Mouse (Mus musculus): ENCODE results near the gene Zfp764.
A peak's percentile ranks its signal among the peaks of the same experiment; 100 is the strongest.
"Not testable (repeated sequence)": the region's sequence is repeated elsewhere in the genome, so short reads cannot be mapped to it uniquely, and the experiment has no call there.

The Zfp764 gene

DNA sequence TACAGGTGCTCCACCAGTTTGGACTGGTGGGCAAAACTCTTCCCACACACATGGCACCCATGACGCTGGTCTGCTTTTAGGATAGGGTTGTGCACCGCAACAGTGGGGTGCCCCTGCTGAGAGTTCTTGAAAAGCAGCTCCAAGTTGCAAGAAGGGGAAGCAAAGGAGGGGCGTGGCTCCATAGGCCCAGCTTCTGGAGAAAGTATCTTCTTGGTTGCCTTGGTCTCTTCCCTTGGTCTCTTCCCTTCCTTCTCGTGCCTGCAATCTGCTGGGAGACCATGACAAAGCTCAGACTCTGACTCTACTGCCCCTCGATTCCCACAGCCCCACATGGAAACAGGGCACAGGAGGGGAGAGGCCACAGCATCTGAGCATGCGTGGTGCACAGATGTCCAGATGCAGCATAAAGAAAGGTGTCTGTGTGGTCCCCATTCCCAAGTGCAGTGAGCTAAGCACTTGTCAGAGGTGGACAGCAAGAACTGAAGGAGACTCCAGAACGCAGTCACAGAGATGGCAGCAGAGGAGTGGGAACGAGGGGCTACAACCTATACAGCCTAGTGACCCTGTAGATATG lies 14.3 kb downstream of the Zfp764 start:
- no peak for DNase-seq (ENCODE audit: inconsistent age in 2 of 2, low spot score in 1 of 2)

DNA sequence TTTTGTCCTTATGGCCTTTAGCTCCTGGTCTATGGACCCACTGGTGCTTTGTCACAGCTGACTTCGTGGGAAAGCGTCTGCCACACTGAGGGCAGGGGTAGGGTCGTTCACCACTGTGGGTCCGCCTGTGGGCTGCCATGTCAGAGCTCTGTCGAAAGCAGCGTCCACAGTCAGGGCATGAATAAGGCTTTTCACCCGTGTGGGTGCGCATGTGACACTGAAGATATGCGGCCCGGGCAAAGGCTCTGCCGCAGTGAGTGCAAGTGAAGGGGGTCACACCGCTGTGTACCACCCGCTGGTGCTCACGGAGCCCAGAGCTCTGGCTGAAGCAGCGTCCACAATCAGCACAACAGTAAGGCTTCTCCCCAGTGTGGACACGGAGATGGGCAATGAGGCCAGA lies 15.1 kb downstream of the Zfp764 start:
- no peak for DNase-seq (ENCODE audit: inconsistent age in 2 of 2, low spot score in 1 of 2)

DNA sequence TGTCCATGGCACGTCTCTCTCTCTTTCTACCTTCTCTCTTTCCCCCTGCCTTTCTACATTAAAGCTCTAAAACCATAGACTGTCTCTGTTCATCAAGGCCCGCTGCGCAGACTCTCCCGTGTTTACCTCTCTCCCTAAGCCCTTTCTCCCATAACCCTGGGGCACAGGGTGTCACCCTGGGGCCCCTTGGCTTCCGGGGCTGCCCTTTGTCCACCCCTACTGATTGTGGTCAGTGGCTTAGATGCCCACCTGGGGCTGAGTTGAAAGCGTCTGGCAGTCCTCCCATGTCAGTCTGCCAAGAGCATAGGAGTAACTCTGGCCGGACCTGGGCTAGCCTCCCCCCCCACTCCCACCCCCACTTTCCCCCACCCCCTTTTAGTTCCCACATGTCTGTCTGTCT lies 16.3 kb downstream of the Zfp764 start:
- DNase-seq (ENCODE audit: inconsistent age in 2 of 2, low spot score in 1 of 2), result no peak

DNA sequence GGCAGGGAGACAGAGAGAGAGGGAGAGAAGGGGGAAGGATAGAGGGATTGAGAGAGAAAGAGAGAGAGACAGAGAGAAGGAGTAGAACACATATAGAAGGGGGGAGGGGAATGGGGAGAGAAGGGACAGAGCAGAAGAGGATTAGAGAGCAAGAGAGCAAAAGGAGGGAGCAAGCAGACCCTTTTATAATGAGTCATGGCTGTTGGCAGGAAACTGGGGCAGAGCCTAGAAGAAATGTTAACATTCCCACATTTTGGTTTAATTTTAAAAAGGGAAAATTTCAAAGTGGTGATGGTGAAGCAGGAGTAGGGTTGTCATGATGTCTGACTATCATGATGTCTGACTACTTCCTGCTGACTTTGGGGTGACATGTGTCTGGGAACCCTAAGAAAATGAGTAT lies 18.4 kb downstream of the Zfp764 start:
- not testable (repeated sequence) for DNase-seq (ENCODE audit: inconsistent age in 2 of 2, low spot score in 1 of 2)

DNA sequence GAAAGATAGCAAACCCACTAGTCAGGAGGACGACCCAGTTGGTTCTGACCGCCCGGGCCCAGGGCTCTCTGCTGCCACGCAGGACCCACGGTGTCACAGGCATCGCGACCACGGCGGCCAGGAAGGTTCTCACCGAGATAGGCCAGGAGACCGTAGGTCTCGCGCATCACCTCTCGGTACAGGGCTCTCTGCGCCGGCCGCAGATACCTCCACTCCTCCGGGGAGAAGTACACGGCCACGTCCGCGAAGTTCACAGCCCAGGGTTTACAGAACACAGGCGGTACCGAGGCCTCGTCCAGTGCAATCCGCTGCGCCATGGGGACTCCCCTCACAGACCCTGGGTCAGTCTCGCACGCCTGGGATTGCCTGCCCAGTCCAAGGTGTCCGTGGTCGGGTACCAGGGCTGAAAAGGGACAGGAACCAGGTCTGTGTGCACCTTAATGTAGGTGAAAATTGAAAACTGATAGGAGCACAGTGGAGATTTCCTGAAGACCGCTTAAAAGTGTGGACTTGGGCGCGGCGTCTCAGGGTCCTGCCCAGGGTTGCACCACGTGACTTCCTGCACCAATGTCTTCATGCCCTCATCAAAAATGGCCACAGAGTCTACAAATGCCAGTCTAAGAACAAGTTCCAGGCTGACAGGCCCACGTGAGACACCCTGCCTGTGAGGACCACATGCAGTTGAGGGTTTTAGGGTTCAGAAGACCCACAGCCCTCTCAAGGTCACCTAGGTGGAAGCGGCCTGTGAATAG lies 19.8 kb downstream of the Zfp764 start, which contains the start of gene 9130019O22Rik:
Gene 9130019O22Rik, minus strand, starts transcription at position 526 of the 752 bp plus-strand sequence.
- DNase-seq (ENCODE audit: inconsistent age in 2 of 2, low spot score in 1 of 2), result peak; percentile 90 to 97

DNA sequence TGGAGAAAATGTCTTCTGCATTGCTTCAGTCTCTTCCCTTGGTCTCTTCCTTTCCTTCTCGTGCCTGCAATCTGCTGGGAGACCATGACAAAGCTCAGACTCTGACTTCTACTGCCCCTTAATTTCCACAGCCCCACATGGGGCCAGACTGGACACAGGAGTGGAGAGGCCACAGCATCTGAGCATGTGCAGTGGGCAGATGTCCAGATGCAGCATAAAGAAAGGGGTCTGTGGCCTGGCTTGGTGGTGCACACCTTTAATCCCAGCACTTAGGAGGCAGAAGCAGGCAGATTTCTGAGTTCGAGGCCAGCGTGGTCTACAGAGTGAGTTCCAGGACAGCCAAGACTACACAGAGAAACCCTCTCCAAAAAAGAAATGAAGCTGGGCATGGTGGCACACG lies 21.1 kb downstream of the Zfp764 start:
- DNase-seq (ENCODE audit: inconsistent age in 2 of 2, low spot score in 1 of 2), result not testable (repeated sequence)

DNA sequence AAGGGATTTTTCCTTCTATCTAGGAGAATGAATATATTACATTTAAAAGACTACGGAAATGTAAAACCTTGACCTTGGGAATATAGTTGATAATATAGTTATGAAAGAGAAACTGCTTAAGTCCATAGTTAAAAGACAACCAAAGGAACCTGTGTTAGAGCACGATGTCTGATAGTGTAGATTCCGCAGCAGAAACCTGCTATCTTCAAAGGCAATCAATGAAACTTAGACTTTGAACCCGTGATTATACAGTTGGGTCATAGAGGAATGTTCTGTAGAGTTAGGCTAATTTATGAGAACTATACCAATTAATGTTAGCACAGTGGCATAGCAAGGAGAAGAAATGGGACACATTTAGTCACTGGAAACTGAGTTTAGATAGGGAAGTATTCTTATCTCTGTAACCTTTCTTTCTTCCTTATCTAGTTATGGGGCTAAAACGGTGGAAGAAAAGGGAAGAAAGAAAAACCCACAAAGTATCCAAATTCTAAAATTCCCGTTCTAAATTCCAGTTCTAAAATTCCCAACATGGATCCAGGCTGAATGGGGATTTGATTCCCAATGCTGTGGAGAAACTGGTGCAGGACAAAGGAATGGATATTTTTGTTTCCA lies 28.2 kb downstream of the Zfp764 start:
- DNase-seq (ENCODE audit: inconsistent age in 2 of 2, low spot score in 1 of 2), result no peak

DNA sequence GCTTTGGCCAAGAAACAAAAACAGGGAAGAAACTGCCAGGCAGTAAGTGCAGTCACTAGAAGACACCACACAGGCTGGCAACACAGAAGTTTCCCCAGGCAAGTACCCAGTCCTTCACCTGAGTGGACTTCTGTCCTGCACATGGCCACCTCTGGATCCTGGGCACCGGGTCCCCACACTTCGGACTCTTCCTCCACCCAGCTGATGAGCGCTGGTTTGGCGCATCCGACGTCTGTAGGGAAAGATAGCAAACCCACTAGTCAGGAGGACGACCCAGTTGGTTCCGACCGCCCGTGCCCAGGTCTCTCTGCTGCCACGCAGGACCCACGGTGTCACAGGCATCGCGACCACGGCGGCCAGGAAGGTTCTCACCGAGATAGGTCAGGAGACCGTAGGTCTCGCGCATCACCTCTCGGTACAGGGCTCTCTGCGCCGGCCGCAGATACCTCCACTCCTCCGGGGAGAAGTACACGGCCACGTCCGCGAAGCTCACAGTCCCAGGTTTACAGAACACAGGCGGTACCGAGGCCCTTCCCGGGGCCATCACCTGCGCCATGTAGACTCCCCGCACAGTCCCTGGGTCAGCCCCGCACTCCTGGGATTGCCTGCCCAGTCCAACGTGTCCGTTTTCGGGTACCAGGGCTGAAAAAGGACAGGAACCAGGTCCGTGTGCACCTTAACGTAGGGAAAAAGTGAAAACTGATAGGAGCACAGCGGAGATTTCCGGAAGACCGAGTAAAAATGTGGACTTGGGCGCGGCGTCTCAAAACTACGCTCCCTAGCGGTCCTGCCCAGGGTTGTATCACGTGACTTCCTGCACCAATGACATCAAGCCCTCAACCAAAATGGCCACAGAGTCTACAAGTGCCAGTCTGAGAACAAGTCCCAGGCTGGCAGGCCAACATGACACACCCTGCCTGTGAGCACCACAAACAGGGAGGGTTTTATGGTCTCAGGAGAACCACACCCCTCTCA lies 31.1 kb downstream of the Zfp764 start, which contains the start of gene Zfp747:
Gene Zfp747, minus strand, starts transcription at position 780 of the 975 bp plus-strand sequence.
- peak; percentile 93 to 98 for DNase-seq (ENCODE audit: inconsistent age in 2 of 2, low spot score in 1 of 2)

DNA sequence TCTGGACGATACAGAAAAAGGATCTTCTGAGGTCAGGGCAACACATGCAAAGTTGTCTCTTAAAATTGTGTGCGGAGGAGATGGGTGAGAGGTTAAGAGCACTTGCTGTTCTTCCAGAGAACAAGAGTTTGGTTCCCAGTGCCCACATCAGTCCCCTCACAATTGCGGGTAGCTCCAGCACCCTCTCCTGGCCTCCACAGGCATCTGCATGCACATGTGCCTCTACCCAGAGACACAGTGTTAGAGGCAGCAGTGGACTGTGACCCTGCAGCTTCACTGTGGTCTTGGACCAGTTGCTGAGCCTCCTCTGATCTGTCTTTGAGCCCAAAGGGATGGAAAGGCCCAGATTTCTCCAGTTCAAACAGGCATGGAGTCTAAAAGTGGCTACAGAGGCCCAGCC lies 34.8 kb downstream of the Zfp764 start:
- DNase-seq (ENCODE audit: inconsistent age in 2 of 2, low spot score in 1 of 2), result not testable (repeated sequence)

DNA sequence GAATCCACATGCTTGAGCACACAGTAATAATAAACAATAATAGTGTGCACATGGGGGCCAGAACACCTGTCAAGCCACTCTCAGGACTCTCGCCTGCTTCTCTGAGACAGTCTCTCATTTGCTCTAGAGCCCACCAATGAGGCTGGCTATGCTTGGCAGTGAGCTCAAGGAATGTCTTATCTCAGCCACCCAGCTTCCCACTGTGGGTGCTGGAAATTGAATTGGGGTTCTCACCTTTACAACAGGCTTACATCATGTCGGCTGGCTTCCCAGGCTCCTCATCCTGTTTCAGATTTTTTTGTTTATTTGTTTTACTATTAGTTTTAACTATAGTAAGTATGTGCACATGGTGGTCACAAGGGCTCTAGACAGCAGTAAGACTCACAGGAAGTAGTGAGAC lies 35.4 kb downstream of the Zfp764 start:
- DNase-seq (ENCODE audit: inconsistent age in 2 of 2, low spot score in 1 of 2), result no peak

DNA sequence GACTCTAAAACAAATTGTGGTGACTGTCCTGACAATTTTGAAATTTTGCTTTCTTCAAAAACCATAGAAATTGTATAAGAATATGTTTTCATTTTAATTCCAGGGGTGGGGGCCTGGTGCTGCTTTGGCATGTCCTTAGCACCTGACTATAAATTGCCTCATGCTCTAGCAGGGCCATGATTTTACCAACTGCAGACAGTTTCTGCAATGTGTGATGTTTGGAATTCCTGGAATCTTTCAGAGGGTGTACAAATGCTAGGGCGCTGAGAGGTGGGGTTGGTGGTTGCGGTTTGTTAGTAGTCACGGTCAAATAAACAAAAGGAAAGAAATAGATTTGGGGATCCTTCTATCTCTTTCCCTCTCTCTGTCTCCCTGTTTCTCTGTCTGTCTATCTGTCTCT lies 40.4 kb downstream of the Zfp764 start:
- DNase-seq (ENCODE audit: inconsistent age in 2 of 2, low spot score in 1 of 2), result no peak

DNA sequence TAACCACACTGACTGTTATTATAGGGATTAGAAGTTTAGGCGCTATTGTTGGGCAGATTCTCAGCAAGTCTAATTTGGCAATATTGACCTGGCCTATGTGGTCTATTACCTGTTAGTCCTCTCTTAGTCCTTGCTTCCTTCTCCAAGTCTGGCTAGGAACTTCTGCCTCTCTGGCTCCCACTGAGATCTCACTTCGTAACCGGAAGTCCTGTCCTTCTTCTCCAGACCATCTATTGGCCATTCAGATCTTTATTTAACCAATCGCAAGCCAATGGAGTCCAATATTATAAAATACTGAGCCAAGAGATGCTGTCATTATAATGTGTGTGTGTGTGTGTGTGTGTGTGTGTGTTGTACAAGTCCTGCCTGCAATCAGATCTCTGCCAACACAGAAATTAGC lies 42.5 kb downstream of the Zfp764 start:
- peak; percentile 49 to 77 for DNase-seq (ENCODE audit: inconsistent age in 2 of 2, low spot score in 1 of 2)

DNA sequence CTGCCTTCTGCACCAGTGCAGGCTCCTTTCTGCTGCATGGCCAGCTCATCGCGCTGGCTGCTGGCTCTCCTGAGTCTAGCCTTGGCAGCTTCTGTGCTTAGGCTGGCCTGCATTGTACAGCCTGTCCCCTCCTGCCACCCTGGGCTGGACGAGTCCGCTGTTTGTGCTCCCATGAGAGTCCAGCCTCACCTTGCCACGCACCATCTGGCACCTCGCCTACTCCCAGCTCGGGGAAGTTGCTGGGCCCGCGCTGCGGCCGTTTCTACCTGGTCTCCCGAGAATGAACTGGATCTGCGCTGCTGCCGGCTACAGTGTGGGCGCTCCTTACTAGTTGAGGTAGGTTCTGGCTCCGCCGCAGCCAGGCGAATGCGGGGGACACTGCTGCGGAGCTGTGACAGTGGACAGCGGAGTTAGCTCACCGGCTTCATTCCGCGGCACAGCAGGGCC lies 43.1 kb downstream of the Zfp764 start:
- DNase-seq (ENCODE audit: inconsistent age in 2 of 2, low spot score in 1 of 2), result peak; percentile 50 to 72

DNA sequence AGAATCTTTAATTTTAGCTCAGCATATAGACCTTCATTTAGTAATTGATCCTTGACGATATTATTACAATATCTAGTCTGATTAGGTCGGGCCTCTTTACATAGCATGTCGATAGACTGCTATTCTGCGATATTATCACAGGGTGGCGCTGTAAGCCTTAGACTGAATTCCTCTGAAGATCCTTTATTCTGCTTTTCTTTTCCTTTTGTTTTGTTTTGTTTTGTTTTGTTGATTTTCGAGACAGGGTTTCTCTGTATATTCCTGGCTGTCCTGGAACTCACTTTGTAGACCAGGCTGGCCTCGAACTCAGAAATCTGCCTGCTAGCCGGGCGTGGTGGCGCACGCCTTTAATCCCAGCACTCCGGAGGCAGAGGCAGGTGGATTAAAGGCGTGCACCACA lies 44.2 kb downstream of the Zfp764 start:
- DNase-seq (ENCODE audit: inconsistent age in 2 of 2, low spot score in 1 of 2), result peak in 1 of 2 experiments; percentile 67

DNA sequence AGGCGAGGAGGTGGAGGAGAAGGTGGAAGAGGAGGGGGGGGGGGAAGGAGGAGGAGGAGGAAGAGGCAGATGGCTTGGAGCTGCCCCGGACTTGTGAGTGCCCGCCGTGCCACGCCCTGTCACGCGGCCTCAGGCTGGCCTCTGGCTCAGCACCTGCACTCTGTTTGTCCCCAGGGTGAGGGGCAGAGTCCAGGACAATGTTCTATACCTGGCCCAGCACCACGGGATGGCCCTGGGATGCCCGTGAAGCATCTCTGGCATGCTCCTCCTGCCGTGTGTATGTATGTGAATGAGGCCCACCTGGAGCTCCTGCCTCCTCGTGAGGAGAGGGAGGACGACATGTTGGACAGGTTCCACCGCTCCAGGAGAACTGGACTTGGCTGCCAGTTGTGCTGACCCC lies 45.2 kb downstream of the Zfp764 start:
- no peak for DNase-seq (ENCODE audit: inconsistent age in 2 of 2, low spot score in 1 of 2)

DNA sequence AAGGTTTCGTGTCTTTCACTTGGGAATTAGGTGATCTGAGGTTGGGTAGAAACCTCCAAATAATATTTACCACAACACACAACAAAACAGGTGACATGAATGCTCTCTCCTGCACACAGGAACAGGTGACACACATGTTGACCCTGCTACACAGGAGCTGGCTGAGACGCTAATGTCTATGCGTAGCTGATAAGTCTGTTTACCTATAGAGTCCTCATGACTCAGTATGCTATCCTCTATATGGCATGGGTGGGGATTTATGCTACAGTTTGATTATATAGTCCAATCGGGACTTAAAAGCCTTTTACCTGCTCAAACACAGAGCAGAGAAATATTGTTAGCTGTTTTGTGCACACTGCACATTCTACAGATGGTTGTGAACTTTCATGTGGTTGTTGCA lies 46.4 kb downstream of the Zfp764 start:
- no peak for DNase-seq (ENCODE audit: inconsistent age in 2 of 2, low spot score in 1 of 2)

DNA sequence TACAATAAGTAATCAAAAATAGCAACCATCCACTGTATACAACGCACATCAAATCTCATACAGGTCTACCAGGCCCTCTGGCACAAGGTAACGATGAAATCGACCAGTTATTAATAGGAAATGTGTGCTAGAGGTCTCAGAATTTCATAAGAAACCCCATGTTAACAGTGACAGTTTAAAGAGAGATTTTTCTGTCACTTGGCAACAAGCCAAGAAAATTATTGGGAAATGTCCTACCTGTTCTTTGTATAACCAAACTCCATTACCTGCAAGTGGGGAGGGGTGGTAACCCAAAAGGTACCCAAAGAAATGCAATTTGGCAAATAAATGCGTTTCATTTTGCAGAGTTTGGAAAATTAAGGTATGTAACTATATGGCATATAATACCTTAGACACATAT lies 48.1 kb downstream of the Zfp764 start:
- no peak for DNase-seq (ENCODE audit: inconsistent age in 2 of 2, low spot score in 1 of 2)

DNA sequence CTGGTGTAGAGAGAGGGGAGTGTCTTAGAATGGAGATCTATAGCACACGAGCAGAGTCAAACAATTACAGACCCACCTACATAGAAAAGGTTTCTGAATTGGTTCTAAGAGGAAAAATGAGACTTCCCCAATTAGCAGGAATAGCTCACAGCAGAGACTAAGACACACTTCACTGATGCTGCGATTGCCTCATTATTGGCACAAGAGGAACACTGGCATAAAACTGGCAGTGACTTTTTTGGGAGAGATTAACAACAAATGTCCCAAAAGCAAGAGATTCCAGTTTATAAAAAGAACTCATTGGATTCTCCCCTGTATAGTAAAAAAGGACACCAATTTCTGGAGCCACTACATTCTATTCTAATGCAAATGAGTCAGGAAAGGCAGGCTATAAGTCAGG lies 48.8 kb downstream of the Zfp764 start:
- DNase-seq (ENCODE audit: inconsistent age in 2 of 2, low spot score in 1 of 2), result no peak

DNA sequence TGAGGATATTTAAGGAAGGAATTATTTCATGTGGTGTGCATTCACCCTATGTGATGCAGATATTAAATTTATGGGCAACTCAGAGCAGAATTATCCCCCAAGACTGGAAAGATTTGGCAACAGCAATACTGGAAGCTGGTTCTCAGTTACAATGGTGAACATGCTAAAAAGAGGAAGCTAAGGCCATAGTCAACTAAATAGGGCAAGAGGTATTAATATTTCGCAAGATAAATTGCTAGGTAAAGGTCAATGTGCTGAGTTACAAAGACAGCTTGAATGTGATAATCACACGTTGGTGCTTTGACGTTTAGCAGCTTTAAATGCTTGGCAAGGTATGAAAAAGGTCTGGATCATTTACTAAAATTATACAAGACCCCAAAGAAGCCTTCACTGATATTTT lies 50.8 kb downstream of the Zfp764 start:
- no peak for DNase-seq (ENCODE audit: inconsistent age in 2 of 2, low spot score in 1 of 2)
